ENCODE assay signal across 14 mouse cellular contexts in the genomic region with DNA sequence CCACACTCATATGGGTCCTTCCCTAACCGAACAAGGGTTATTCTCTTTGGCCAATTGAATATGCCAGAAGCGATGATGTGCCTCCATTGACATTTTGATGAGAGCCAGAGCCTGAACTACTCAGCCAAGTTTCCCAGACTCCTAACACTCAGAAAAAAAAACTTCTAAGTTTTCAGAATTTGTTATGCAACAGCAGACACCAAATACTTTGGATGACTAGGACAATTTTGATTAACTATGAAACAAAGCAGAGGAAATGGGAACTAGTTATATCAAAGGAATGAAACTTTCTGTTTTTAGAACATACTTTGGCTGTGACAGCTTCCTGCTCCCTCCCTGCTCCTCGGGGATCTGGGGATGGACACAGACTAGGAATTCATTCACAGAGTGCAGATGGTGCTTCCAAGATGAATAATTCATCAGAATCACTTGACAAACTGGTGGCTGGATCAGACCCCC.
DNase-seq lines count a peak whose midpoint lies in the region; ATAC-seq and TF ChIP-seq lines count a peak whose summit lies in the region.
"Had no signal": no experiment of that assay in that cellular context is flagged by ENCODE, and none has a peak within 500 bp of the region (broad histone marks: within the 10 kb centered on the region; RNA-seq: fewer than 3 reads in every experiment).

No protein-coding gene starts in this region.

- TF ChIP-seq EP300 in lung, postnatal 0 days (IDR thresholded peaks at IDR 0.05): no peak

- H3K9ac ChIP-seq in lung, postnatal 0 days (replicated peaks; ENCODE audit: low read depth): no peak overlapping the region
- H3K9ac ChIP-seq: heart, embryonic 15.5 days; liver, embryonic 15.5 days; midbrain, embryonic 12.5 days had no signal

- peak; percentile 16 to 44 for DNase-seq in cerebellum, postnatal 14 days
- DNase-seq in cerebellum, adult 18-20 months: no peak
- peak; percentile 15 for DNase-seq in kidney, postnatal 14 days
- no peak for DNase-seq in kidney, adult 18-20 months
- DNase-seq in adipocyte (ENCODE audit: low spot score): peak; percentile 10
- peak; percentile 59 for DNase-seq in lung, postnatal 0 days (ENCODE audit: low spot score)
- DNase-seq in adrenal gland, postnatal 25 days: no peak
- DNase-seq in left cerebral cortex, adult 8-10 months (ENCODE audit: low spot score in 2 of 2): no peak
- DNase-seq: right cerebral cortex, postnatal 4 days had no signal

- H3K4me1 ChIP-seq in lung, postnatal 0 days (ENCODE audit: insufficient read depth, low read depth, low read length): no peaks in the 10 kb centered on the region
- H3K4me1 ChIP-seq: liver, embryonic 15.5 days; midbrain, embryonic 12.5 days had no signal

- WGBS in lung, postnatal 0 days: 49% methylated on average over 3 of the region's 3 CpGs

- ATAC-seq in lung, postnatal 0 days: peak; percentile 41; the same call in 1 of the 2 replicates
- ATAC-seq: intestine, postnatal 0 days had no signal

- H3K4me2 ChIP-seq in lung, postnatal 0 days (replicated peaks; ENCODE audit: low read depth, low read length): no peak overlapping the region
- H3K4me2 ChIP-seq: heart, embryonic 15.5 days; liver, embryonic 15.5 days; midbrain, embryonic 12.5 days had no signal

- no peaks in the 10 kb centered on the region for H3K9me3 ChIP-seq in lung, postnatal 0 days (ENCODE audit: low read length)
- H3K9me3 ChIP-seq: heart, embryonic 15.5 days; liver, embryonic 15.5 days; midbrain, embryonic 12.5 days had no signal

- no peak for TF ChIP-seq CTCF in lung, postnatal 0 days (IDR thresholded peaks at IDR 0.05)

- no peaks in the 10 kb centered on the region for H3K27me3 ChIP-seq in lung, postnatal 0 days (replicated peaks; ENCODE audit: insufficient read depth, low read length)
- H3K27me3 ChIP-seq: heart, embryonic 15.5 days; liver, embryonic 15.5 days; midbrain, embryonic 12.5 days had no signal

- no peak overlapping the region for H3K27ac ChIP-seq in lung, postnatal 0 days (ENCODE audit: low read length)
- H3K27ac ChIP-seq: heart, embryonic 15.5 days; layer of hippocampus, adult 2 months; liver, embryonic 15.5 days; midbrain, embryonic 12.5 days had no signal

- no peaks in the 10 kb centered on the region for H3K36me3 ChIP-seq in lung, postnatal 0 days (ENCODE audit: insufficient read depth, low read length)
- H3K36me3 ChIP-seq: heart, embryonic 15.5 days; liver, embryonic 15.5 days; midbrain, embryonic 12.5 days had no signal

- H3K4me3 ChIP-seq in lung, postnatal 0 days (ENCODE audit: low read depth, low read length): no peak overlapping the region
- H3K4me3 ChIP-seq: heart, embryonic 15.5 days; layer of hippocampus, adult 2 months; liver, embryonic 15.5 days; midbrain, embryonic 12.5 days had no signal

Comparison
In these comparisons a context has a peak if more than half of its experiments do, and no peak if none do; other contexts are left out.
1. DNase-seq: peak in cerebellum, postnatal 14 days (2 of 2), kidney, postnatal 14 days (single experiment), adipocyte (single experiment) and lung, postnatal 0 days (single experiment); none in cerebellum, adult 18-20 months (0 of 2), kidney, adult 18-20 months (single experiment), adrenal gland, postnatal 25 days (single experiment) and left cerebral cortex, adult 8-10 months (0 of 2).